Mouse (Mus musculus) myocyte (in vitro differentiated cells): Measurements from ENCODE around the gene Pcdh7.

ENCODE experiments used
- E2F4 ChIP-seq: IDR thresholded peaks from one replicate; pipeline ENCODE4 v1.6.1; 2011; ENCODE audit warnings: mild to moderate bottlenecking, control low read depth, moderate library complexity; ENCODE audit not compliant: insufficient read depth
- POLR2A ChIP-seq: IDR thresholded peaks from one replicate; pipeline ENCODE4 v1.6.1; 2011; ENCODE audit warnings: low read depth, mild to moderate bottlenecking, control low read depth, moderate library complexity; ENCODE audit not compliant: insufficient read length
- POLR2AphosphoS2 ChIP-seq: IDR thresholded peaks from one replicate; pipeline ENCODE4 v1.6.1; 2011; ENCODE audit warnings: low read depth, control low read depth; ENCODE audit not compliant: insufficient read length
- REST ChIP-seq: IDR thresholded peaks from one replicate; pipeline ENCODE4 v1.6.1; 2011; ENCODE audit warnings: mild to moderate bottlenecking, control low read depth, moderate library complexity; ENCODE audit not compliant: insufficient read depth, insufficient read length
- TCF12 ChIP-seq: IDR thresholded peaks from one replicate; pipeline ENCODE4 v1.6.1; 2011; ENCODE audit warnings: mild to moderate bottlenecking, control low read depth; ENCODE audit not compliant: poor library complexity, insufficient read depth, severe bottlenecking
- TCF3 ChIP-seq: IDR thresholded peaks from one replicate; pipeline ENCODE4 v1.6.1; 2011; ENCODE audit warnings: low read depth, control low read depth; ENCODE audit not compliant: insufficient read length
- USF1 ChIP-seq: IDR thresholded peaks from one replicate; pipeline ENCODE4 v1.6.1; 2011; ENCODE audit warnings: low read depth, mild to moderate bottlenecking, control low read depth, moderate library complexity

- no peak for TF ChIP-seq USF1
- TF ChIP-seq E2F4 = no peak
- no peak for TF ChIP-seq POLR2AphosphoS2
- no peak for TF ChIP-seq POLR2A
- TF ChIP-seq REST = no peak
- TF ChIP-seq TCF3 = no peak
- TF ChIP-seq TCF12 = no peak
Measured at GRCm38 (mm10) chr5:57945419-57945818, 227.7 kb downstream of the Pcdh7 start.
